Mouse (Mus musculus) retina, postnatal 7 days (tissue): Measurements from ENCODE around the gene Mucl2.
"Not testable (repeated sequence)": the region's sequence is repeated elsewhere in the genome, so short reads cannot be mapped to it uniquely, and the experiment has no call there.

Experiments
- DNase-seq: peaks from one replicate; pipeline ENCODE4 v3.0.0-alpha.2; 2012; ENCODE audit warnings: low read depth, low spot score

The Mucl2 gene

DNA sequence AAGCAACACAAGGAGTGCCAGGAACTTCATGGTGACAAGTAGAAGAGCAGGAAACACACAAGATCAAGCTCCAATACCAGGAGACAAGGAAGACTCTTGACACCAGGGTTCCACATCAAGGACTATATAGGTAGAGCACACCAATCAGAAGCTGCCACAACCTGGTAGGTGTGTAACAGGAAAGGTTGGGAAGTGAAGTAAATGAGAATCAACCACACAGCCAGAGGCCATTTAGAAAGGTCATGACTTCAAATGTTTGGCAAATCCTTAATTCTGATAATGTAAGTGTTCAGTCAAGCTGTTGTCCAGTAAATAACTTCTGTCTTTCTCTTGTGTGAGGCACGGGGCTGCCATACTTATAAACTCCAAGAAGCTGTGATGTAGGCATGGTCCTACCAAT lies at the start of gene Mucl2:
TSS of gene Mucl2 (minus strand) at position 101 of the 400 bp plus-strand sequence.
- DNase-seq = no peak

DNA sequence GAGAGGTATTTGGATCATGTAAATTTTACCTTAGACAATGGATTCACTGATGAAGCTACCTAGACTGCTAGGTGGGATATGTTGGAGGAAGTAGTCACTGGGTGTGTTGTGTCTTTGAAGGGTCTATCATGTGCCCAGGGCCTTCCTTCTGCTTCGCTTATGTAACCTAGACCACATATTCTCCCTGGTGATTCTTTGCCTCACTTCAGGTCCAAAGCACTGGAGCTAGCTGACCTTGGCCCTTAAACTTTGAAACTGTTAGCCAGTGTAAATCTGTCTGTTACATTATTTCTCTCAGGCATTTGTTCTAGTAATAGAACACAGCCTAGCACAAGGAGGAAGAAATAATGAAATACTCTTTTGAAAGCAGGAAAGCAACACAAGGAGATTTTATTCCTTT lies 13.9 kb upstream of the Mucl2 start:
- not testable (repeated sequence) for DNase-seq
